Mouse (Mus musculus) bone marrow macrophage, adult 2 months (primary cell): ENCODE measurements at regions not wholly inside any gene's neighbourhood (a gene's known extent, or its start where the extent isn't known, plus 50 kb on each side); places are given as distances from the start of the nearest gene placed in this dataset.

Source experiments
- CTCF ChIP-seq: IDR thresholded peaks from 2 replicates; pipeline ENCODE4 v1.5.1; 2012; ENCODE audit warnings: low read depth, mild to moderate bottlenecking, low read length, moderate library complexity
- POLR2A ChIP-seq: IDR thresholded peaks from 2 replicates; pipeline ENCODE4 v1.6.1; 2012; ENCODE audit warnings: mild to moderate bottlenecking, low read depth, low read length, borderline replicate concordance

DNA sequence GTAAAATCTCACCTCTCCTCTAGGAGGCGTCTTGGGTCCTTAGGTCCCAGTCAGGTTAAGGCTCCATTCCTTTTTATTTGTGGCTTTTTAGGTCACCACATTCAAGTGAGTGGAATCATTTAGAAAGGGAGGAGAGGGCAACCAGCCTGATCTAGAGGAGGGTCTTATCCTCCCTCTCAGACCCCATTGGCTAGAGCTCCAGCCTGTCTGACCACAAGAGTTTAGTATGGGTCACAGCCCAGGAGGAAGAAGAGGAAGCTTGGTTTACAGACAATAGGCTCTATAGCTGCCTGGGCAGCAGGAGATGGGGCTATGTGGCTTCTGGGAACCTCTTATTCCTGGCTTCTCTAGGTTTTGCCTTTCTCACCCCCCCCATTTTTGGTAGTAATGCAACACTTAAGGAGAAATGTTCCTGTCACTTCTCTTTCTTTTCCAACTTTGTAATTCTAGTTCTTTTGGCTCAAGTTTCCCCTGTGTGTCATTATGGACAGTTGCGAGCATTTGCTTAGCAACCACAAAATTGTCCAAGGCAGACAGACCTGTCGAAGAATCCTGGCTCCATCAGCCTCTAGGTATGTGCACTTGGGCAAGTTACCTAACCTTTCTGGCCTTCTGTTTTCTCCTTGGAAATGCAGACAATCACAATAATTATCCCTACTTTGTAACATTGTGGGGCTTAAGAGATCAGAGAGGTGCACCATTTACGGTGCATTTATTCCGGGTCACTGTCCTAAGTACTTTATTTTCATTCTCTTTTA is 59.5 kb upstream of the Adra1b start:
- no peak for TF ChIP-seq CTCF
- no peak for TF ChIP-seq POLR2A
